Mouse (Mus musculus): ENCODE measurements around the gene Tsnaxip1. TPM values are rescaled to one million over a fixed set of nuclear protein-coding genes. Genes with fewer than 3 reads are reported as not detected.

The Tsnaxip1 gene
- total RNA-seq, 2 experiments from 2014 or later: 0.22 to 0.28 TPM

DNA sequence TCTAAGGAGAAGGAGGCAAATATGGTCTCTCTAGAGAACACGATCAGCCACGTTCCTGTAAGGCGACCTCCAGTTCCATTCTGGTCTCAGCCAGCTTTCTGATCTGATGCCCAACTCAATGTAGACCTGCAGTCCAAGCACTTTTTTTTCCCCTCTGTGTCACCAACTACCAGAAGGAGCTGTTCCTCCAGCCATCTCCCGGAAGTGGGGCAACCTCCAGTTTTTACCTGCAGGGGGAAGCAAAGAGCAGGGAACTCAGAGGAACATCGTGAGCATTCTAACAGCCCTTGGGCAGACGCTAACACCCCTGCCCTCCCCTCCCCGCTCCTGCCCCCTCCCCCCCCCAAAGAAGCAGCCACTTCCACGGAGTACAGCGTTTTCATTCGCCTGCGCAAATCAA, 7.8 kb downstream of the Tsnaxip1 start:
- Histone ChIP-seq H3K27ac (no peak overlapping the region), H3K4me3 (no peak overlapping the region)
- peak in 1 of 2 experiments; percentile 79 for DNase-seq (ENCODE audit: low spot score in 2 of 2)
- TF ChIP-seq CTCF (conservative IDR thresholded peaks at IDR 0.05): peak; percentile 77

DNA sequence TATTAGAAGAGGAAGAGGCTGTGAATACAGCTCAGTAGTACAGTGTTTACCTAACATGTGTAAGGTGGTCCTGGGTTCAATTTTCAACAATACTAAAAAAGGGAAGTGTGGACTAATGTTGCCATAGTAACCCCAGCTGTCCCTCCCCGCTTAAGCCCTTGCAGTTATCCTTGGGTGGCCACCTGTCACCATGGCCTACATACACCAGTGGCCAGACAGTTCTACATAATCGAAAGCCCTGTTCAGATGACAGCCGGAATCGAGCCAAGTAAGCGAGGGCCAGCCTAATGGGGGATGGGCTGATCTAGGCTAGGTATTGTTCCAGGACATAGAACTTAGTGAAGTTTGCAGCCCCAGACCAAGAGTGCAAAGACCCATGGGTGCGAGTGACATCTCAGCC, 9.5 kb downstream of the Tsnaxip1 start:
- Histone ChIP-seq H3K4me3 (no peak overlapping the region), H3K27ac (no peak overlapping the region)
- no peak for TF ChIP-seq CTCF (conservative IDR thresholded peaks at IDR 0.05)

DNA sequence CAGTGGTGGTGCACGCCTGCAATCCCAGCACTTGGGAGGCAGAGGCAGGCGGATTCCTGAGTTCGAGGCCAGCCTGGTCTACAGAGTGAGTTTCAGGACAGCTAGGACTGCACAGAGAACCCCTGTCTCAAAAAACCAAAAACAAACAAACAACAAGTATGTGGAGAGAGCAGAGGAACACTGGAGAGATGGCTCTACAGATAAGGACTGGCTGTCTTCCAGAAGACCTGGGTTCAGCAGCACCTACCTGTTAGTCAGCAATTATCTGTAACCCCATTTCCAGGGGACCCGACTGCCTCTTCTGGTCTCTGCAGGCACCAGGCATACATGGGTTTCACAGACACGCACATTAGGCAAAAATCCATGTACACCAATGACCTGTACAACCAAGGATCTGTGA, 11.7 kb downstream of the Tsnaxip1 start:
- TF ChIP-seq CTCF (conservative IDR thresholded peaks at IDR 0.05): no peak
- no peak for DNase-seq (ENCODE audit: low spot score in 2 of 2)

More for the DNA sequence above, 9.5 kb downstream of the Tsnaxip1 start:
- no peak for DNase-seq (ENCODE audit: low spot score in 2 of 2)

DNA sequence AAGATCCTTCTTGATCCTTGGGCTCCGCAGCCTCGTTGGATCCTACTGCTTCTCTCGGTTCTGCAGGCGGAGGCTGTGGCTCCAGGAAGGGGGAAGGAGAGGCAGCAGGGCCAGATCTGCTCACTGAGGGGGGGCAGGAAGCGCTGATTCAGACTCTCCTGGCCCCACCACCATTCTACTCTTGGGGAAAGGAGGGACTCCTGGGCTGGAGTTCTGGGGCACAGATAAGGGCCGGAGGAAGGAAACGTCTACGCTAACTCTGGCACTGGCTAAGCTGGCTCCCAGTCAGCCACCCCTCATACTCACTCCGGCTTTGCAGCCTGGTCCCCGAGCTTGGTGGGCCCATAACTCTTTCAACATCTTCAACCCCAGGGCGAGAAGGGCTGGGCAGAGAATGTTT, 19.1 kb downstream of the Tsnaxip1 start:
- no peak for TF ChIP-seq CTCF (conservative IDR thresholded peaks at IDR 0.05)
- DNase-seq (ENCODE audit: low spot score in 2 of 2): no peak
- no peak overlapping the region for H3K4me3 ChIP-seq
- H3K27ac ChIP-seq: no peak overlapping the region

More for the DNA sequence above, 11.7 kb downstream of the Tsnaxip1 start:
- Histone ChIP-seq H3K27ac (no peak overlapping the region), H3K4me3 (no peak overlapping the region)

DNA sequence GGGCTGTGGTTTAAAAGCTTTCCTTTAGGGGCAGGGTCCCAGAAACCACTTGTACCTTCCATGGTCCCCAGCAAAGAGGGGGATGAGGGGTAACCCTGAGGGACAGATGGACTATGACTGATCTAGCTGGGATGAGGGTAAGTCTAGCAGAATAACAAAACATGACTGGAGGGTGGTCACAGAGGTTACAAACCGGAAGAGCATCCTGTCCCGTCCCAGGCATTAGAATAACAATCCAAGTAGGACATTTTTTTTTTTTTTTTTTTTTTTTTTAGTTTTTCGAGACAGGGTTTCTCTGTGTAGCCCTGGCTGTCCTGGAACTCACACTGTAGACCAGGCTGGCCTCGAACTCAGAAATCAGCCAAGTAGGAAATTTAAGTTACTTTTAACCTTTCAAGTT, 22.5 kb downstream of the Tsnaxip1 start:
- Histone ChIP-seq H3K4me3 (no peak overlapping the region), H3K27ac (no peak overlapping the region)
- TF ChIP-seq CTCF (conservative IDR thresholded peaks at IDR 0.05): no peak
- DNase-seq (ENCODE audit: low spot score in 2 of 2): no peak

DNA sequence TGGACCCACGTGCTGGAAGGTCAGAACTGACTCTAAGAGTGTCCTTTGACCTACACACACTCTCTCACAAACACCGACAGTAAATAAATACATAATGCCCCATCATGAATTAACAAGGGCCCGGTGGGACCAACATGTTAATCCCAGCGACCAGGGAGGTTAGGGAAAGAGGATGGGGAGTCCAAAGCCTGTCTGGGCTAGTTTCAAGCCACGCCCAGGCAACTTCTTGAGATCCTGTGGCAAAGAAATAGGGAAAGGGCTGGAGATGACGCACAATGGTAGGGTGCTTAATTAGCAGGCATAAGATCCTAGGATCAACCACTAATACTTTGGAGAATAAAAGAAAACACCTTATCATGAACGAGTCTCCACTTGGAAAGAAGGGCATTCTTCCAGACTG, 23.1 kb downstream of the Tsnaxip1 start:
- Histone ChIP-seq H3K4me3 (no peak overlapping the region), H3K27ac (no peak overlapping the region)
- no peak for DNase-seq (ENCODE audit: low spot score in 2 of 2)
- no peak for TF ChIP-seq CTCF (conservative IDR thresholded peaks at IDR 0.05)

DNA sequence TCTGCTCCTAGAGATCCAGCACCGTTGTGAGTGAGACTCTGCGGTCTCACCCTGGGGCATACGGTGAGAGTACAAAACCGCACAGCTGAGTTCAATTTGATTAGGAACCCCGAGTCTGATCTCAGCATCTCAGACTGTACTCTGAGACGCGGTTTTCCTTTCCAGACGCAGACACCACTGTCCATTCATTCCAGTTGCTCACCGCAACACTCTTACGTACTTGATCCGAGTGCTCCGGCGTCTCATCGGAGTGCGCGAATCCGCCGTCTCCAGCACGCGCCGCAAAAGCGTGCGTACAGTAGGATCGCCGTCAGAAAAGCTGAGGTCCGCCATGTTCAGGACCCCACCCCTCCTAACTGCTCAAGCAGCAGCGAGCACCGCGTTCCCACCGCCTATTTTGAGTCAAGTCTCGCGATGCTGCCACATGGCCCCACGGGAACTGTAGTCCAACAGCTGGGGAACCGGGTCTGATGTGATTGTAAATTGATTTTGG, 24.2 kb downstream of the Tsnaxip1 start:
- TF ChIP-seq CTCF (conservative IDR thresholded peaks at IDR 0.05): no peak
- Histone ChIP-seq H3K27ac (peak overlapping the region; percentile 47), H3K4me3 (peak overlapping the region; percentile 93)
- peak; percentile 85 to 92 for DNase-seq (ENCODE audit: low spot score in 2 of 2)

DNA sequence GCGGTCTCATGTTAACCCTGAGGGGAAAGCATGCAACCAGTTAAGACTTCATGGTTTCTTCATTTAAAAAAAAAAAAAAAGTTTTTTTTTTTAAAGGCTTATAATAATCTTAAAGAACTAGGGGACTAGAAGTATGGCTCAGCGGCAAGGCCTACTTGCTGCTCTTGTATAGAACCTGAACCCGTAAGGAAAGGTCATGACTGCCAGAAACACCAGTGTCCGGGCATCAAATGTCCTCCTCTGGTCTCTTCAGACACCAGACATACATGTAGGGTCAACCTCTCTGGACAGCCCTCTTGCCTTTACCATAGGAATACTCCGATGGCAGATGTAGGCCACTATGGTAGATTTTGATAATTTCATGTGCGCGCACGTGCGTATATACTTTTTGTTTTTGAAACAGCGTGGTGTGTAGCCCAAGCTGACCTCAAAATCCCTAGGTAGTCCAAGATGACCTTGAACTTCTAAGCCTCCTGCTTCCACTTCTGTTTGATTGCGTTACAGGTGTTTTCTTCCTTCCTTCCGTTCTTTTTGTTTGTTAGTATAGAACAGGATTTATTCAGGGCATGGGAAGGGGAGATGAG, 24.7 kb downstream of the Tsnaxip1 start:
- Histone ChIP-seq H3K27ac (peak overlapping the region; percentile 47; the same call in 1 of the 2 replicates), H3K4me3 (peak overlapping the region; percentile 93)
- no peak for DNase-seq (ENCODE audit: low spot score in 2 of 2)
- no peak for TF ChIP-seq CTCF (conservative IDR thresholded peaks at IDR 0.05)

DNA sequence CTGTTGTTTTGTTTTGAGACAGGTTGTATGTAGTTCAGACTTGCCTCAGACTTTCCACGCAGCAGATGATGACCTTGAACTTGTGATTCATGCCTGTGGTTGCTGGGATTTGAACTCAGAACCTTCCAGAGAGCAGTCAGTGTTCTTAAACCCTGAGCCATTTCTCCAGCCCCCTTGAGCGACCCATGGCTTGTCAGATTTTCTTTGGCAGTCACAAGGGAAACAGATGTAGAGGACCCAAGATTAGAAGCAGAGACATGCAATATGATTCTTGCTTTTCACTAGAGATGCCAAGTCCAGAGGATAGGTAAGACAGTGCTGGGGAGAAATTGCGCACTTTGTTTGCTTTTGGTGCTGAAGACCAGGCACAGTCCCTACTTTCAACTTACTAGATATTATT, 25.6 kb downstream of the Tsnaxip1 start, which contains the start of gene Cenpt:
Cenpt (minus strand) TSS at position 101 of the 400 bp plus-strand sequence.
- TF ChIP-seq CTCF (conservative IDR thresholded peaks at IDR 0.05): no peak
- DNase-seq (ENCODE audit: low spot score in 2 of 2): no peak
- Histone ChIP-seq H3K27ac (peak within 1 kb of the TSS; percentile 96; the same call in 1 of the 2 replicates), H3K4me3 (peak within 1 kb of the TSS; percentile 93; the same call in 1 of the 2 replicates)

DNA sequence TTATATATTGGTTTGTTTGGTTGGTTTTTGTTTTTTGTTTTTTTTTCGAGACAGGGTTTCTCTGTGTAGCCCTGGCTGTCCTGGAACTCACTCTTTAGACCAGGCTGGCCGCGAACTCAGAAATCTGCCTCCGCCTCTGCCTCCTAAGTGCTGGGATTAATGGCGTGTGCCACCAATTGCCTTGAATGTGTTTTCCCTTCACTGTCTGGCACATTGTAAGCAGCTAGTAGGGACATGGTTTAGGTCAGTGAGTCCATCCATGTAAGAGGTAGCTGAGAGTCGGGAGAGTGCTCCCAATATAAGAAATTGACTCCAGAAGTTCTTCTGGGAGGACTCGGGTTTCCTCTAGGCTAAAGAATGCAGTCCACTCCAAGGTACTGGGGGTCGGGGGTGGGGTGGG, 26.8 kb downstream of the Tsnaxip1 start:
- Histone ChIP-seq H3K4me3 (no peak overlapping the region), H3K27ac (peak overlapping the region; percentile 96)
- DNase-seq (ENCODE audit: low spot score in 2 of 2): no peak
- TF ChIP-seq CTCF (conservative IDR thresholded peaks at IDR 0.05): no peak

DNA sequence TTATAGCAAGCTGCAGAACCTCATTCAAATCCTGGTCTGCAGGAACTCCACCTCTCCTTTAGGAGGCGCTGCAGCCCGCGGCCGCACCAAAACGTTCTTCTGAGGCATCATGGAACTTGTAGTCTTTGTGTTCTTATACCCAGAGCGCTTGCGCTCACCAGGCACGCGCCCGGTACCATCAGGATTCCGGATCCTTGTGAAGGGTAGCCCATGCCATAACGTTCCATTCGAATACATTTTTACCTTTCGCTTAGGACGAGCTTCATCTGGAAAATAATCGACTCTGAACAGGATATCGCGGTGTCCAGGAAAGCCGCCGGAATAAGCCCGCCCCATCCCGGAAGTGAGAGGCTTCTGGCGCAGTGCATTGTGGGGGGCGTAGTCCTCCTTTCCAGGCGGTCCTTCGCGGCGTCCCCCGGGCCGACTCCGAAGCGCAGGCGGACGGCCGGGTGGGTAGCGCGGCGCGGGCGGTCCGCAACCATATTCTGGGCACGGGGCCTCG, 27.2 kb downstream of the Tsnaxip1 start, which contains the start of gene Thap11:
Thap11 (plus strand) TSS at position 418 of the 502 bp plus-strand sequence.
- peak within 1 kb of the TSS; percentile 96 for H3K27ac ChIP-seq
- TF ChIP-seq CTCF (conservative IDR thresholded peaks at IDR 0.05): peak; percentile 89
- peak within 1 kb of the TSS; percentile 91 for H3K4me3 ChIP-seq
- DNase-seq (ENCODE audit: low spot score in 2 of 2): peak; percentile 88 to 90

DNA sequence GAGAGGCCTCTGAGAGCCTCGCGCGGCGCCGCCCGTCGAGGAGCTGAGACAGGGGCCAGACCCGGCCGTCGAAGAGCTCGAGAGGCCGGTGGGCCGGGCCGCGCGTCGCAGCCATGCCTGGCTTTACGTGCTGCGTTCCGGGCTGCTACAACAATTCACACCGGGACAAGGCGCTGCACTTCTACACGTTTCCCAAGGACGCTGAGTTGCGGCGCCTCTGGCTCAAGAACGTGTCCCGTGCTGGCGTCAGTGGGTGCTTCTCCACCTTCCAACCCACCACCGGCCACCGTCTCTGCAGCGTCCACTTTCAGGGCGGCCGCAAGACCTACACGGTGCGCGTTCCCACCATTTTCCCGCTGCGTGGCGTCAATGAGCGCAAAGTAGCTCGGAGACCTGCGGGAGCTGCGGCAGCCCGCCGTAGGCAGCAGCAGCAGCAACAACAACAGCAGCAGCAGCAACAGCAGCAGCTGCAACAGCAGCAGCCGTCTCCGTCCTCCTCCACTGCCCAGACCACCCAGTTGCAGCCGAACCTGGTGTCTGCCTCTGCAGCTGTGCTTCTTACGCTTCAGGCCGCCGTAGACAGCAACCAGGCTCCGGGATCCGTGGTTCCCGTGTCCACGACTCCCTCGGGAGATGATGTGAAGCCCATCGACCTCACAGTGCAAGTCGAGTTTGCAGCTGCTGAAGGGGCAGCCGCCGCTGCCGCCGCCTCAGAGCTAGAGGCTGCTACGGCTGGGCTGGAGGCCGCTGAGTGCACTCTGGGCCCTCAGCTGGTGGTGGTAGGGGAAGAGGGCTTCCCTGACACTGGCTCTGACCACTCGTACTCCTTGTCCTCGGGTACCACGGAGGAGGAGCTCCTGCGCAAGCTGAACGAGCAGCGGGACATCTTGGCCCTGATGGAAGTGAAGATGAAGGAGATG, 28.0 kb downstream of the Tsnaxip1 start:
- TF ChIP-seq CTCF (conservative IDR thresholded peaks at IDR 0.05): no peak
- Histone ChIP-seq H3K4me3 (peak overlapping the region; percentile 91), H3K27ac (peak overlapping the region; percentile 96)
- peak in 1 of 2 experiments; percentile 50 for DNase-seq (ENCODE audit: low spot score in 2 of 2)

All from layer of hippocampus, adult 2 months (tissue).